Mouse (Mus musculus): ENCODE results near the gene Gm3646. TPM values are rescaled to one million over a fixed set of nuclear protein-coding genes. Genes with fewer than 3 reads are reported as not detected.

Gm3646 gene
- polyA plus RNA-seq, 1 experiment = not detected

DNA sequence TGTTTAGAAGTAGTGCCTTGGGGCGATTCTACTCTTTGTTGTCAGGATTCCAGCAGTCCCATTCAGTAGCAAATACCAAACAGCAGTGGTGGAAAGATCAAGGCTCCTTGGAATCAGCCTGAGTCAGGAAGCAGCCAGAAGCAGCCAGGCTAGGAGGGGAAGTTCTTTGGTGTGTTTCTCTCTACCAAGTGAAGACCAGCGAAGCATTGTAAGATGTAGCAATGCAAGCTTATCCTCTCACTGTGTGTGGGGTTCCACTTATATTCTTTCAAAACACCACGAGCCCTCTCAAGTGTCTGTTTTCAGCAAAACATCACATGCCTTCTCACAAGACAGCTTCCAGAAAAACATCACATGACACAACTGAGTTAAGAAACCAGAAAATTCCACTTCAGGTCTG lies 8.4 kb downstream of the Gm3646 start:
- TF ChIP-seq CTCF (IDR thresholded peaks at IDR 0.05; ENCODE audit: low read depth, low read length) = no peak
- no peaks in the 10 kb centered on the region for H3K4me1 ChIP-seq (ENCODE audit: control insufficient read depth, insufficient read depth, low read length)
- H3K27ac ChIP-seq (ENCODE audit: insufficient read depth, low read depth, low read length) = peak overlapping the region; percentile 78
- no peak overlapping the region for H3K4me3 ChIP-seq (ENCODE audit: insufficient read depth, low read length)

DNA sequence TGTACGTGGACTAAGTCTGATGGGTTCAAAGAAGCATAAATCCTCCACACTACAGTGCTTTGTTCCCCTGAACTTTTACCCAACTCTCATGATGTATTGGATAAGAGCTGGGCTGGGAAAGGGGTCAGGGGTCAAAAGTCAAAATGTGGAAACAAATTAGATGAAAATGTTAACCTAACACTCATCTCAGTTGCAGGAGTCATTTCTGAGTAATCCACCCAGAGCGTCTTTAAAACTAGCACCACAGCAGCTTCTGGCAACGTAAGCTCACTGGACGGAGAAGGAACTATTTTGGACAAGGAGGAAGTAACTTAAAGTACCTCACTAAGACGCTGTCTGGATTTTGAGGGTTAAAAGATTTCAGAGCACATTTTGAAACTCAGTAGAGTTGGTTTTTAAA lies 20.5 kb downstream of the Gm3646 start:
- H3K4me1 ChIP-seq (ENCODE audit: control insufficient read depth, insufficient read depth, low read length) = peaks cover 23% of the 10 kb centered on the region
- H3K4me3 ChIP-seq (ENCODE audit: insufficient read depth, low read length) = no peak overlapping the region
- peak overlapping the region; percentile 73 for H3K27ac ChIP-seq (ENCODE audit: insufficient read depth, low read depth, low read length)
- TF ChIP-seq CTCF (IDR thresholded peaks at IDR 0.05; ENCODE audit: low read depth, low read length) = no peak
- no peak for TF ChIP-seq POLR2A (IDR thresholded peaks at IDR 0.05; ENCODE audit: borderline replicate concordance, low read depth, low read length)

GRCm38 (mm10) chr1:39781835-39782234 lies 23.3 kb downstream of the Gm3646 start:
- TF ChIP-seq CTCF (IDR thresholded peaks at IDR 0.05; ENCODE audit: low read depth, low read length) (no peak), POLR2A (IDR thresholded peaks at IDR 0.05; ENCODE audit: borderline replicate concordance, low read depth, low read length) (no peak)
- Histone ChIP-seq H3K4me3 (ENCODE audit: insufficient read depth, low read length) (no peak overlapping the region), H3K4me1 (ENCODE audit: control insufficient read depth, insufficient read depth, low read length) (peaks cover 30% of the 10 kb centered on the region), H3K27ac (ENCODE audit: insufficient read depth, low read depth, low read length) (no peak overlapping the region)

DNA sequence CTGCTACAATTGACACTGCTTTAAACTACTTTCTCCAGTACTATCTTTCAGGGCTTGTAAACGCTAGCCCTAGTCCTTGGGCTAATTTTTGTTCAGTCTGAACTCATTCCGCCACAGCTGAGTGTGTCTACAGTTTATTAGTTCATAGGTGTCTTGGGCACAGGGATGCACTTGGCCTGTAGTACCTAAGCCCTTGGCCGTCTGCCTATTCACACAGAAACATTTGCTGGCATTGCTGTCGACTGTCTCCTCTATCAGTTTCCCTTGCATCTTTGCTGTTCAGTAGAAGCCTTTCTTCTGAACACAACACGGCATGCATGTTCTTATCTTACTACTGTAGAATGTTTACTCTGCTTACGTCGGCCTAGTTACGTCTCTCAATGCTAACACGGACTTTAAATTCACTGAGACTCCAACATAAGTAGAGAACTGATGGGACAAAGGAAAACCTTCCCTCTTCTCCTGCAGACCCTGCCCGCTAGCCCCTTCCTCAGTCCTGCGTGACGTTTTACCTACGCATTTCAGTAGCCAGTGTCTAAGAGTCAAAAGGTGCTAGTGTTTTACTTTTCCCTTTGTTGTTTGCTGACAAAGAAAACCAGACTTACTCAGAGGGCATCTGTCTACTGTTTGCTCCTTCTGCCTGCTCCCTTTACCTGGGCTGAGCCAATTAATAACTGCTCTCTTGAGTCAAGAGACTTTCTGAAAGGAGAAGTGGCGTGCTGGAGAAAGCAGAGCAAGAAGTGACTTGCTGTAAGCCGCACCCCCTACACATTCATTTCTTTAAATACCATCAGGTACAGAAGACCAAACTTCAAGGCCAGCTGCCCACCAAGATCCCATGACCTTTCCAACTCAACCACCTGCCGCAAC lies 25.8 kb downstream of the Gm3646 start:
- H3K4me1 ChIP-seq (ENCODE audit: control insufficient read depth, insufficient read depth, low read length) = peaks cover 18% of the 10 kb centered on the region
- no peak for TF ChIP-seq CTCF (IDR thresholded peaks at IDR 0.05; ENCODE audit: low read depth, low read length)
- no peak for TF ChIP-seq POLR2A (IDR thresholded peaks at IDR 0.05; ENCODE audit: borderline replicate concordance, low read depth, low read length)
- no peak overlapping the region for H3K27ac ChIP-seq (ENCODE audit: insufficient read depth, low read depth, low read length)
- no peak overlapping the region for H3K4me3 ChIP-seq (ENCODE audit: insufficient read depth, low read length)

- peaks cover 8% of the 10 kb centered on the region for H3K4me1 ChIP-seq (ENCODE audit: control insufficient read depth, insufficient read depth, low read length)
- no peak overlapping the region for H3K27ac ChIP-seq (ENCODE audit: insufficient read depth, low read depth, low read length)
- no peak overlapping the region for H3K4me3 ChIP-seq (ENCODE audit: insufficient read depth, low read length)
- TF ChIP-seq POLR2A (IDR thresholded peaks at IDR 0.05; ENCODE audit: borderline replicate concordance, low read depth, low read length) (no peak), CTCF (IDR thresholded peaks at IDR 0.05; ENCODE audit: low read depth, low read length) (no peak)
Measured at GRCm38 (mm10) chr1:39773991-39774729, 31.0 kb downstream of the Gm3646 start.

DNA sequence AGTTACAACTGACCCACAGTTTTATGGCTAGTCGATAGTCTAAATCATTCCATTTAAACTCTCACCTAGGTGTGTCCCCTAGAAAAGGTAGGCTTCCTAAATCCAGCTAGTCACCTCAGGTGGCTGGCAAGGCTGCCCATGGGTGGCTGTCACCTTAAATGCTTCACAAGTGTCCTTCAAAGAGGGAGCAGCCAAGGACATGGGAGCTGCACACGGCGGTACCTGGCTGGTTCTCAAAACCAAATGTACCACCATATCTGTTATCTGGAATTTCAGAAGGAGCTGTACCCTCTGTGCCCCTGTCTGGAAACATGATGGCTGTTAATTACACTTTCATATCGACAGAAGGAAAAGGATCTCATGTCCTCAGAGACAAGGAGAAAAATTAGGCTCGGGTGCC lies 31.6 kb downstream of the Gm3646 start:
- TF ChIP-seq CTCF (IDR thresholded peaks at IDR 0.05; ENCODE audit: low read depth, low read length) (no peak), POLR2A (IDR thresholded peaks at IDR 0.05; ENCODE audit: borderline replicate concordance, low read depth, low read length) (no peak)
- Histone ChIP-seq H3K4me3 (ENCODE audit: insufficient read depth, low read length) (no peak overlapping the region), H3K4me1 (ENCODE audit: control insufficient read depth, insufficient read depth, low read length) (peaks cover 8% of the 10 kb centered on the region), H3K27ac (ENCODE audit: insufficient read depth, low read depth, low read length) (no peak overlapping the region)

DNA sequence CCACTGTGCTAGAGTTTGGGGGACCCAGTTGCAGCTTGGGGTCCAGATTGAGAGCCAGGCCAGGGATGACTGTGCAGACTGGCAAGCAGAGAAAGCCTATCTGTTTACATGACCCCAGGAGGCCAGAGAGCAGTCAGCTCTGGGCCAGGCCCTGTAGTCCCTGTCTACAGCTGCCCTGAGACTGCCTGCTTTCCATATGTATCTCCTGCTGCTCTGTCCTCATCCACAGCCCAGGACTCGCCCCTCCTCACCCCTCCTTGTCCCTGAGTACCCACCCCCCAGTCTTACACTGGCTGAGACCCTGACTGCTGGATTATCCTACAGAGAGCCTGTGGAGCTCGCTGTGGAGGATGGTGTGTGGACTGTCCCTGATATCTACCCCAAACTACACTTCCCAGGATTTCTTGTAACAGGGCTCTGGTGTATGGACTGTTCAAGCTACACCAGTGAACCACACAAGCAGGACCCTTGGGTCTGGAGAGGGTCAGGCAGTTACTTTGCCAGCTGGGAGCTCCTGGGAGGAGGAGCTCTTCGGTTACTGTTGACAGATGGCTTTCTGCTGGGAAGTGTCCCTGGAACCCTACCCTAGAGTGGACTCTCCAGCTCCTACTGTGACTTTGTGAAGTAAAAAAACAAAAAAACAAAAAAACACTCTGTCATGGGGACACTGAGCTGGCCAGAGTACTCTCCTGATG lies 32.6 kb downstream of the Gm3646 start:
- H3K4me1 ChIP-seq (ENCODE audit: control insufficient read depth, insufficient read depth, low read length) = peaks cover 7% of the 10 kb centered on the region
- no peak overlapping the region for H3K4me3 ChIP-seq (ENCODE audit: insufficient read depth, low read length)
- H3K27ac ChIP-seq (ENCODE audit: insufficient read depth, low read depth, low read length) = no peak overlapping the region
- no peak for TF ChIP-seq POLR2A (IDR thresholded peaks at IDR 0.05; ENCODE audit: borderline replicate concordance, low read depth, low read length)
- no peak for TF ChIP-seq CTCF (IDR thresholded peaks at IDR 0.05; ENCODE audit: low read depth, low read length)

DNA sequence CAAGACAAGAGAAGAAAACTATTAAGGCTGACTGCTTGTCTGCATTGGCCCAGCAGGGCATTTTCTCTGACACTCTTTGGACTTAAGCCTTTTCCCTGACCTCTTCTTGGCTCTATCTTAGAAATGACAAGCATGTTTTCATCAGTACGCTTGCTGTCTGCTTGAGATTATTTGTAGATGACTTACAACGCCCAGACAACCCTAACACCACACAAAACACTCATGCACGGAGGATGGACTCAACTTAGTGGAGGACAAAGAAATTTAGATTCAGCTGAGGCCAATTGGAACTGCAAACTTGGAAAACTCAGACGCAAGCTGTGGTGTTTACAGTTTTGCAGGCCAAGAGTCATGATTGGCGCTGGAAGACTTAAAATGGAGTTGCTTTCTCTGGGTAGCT lies 34.7 kb downstream of the Gm3646 start:
- H3K4me1 ChIP-seq (ENCODE audit: control insufficient read depth, insufficient read depth, low read length) = peaks cover 7% of the 10 kb centered on the region

DNA sequence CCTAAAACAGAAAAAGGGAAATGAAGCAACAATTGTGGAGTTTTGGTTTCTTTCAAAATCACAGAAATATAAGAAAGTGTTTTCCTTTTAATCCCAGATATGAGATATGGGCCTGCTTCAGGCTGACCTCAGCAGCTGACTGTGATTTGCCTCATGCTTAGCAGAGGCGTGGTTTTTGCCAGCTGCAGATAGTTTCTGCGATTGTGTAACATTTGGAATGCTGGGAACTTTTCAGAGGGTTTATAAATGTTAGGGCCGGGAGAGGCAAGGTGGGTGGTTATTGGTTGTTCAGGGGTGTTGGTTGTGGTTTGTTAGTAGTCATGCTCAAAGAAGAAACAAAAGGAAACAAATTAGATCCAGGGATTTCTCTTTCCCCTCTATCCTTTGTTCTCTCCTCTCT lies 37.1 kb downstream of the Gm3646 start:
- TF ChIP-seq CTCF (IDR thresholded peaks at IDR 0.05; ENCODE audit: low read depth, low read length) (no peak), POLR2A (IDR thresholded peaks at IDR 0.05; ENCODE audit: borderline replicate concordance, low read depth, low read length) (no peak)
- H3K4me1 ChIP-seq (ENCODE audit: control insufficient read depth, insufficient read depth, low read length) = peaks cover 7% of the 10 kb centered on the region
- no peak overlapping the region for H3K4me3 ChIP-seq (ENCODE audit: insufficient read depth, low read length)
- peak overlapping the region; percentile 52 for H3K27ac ChIP-seq (ENCODE audit: insufficient read depth, low read depth, low read length)

More for the DNA sequence above, 34.7 kb downstream of the Gm3646 start:
- Histone ChIP-seq H3K27ac (ENCODE audit: insufficient read depth, low read depth, low read length) (no peak overlapping the region), H3K4me3 (ENCODE audit: insufficient read depth, low read length) (no peak overlapping the region)
- TF ChIP-seq CTCF (IDR thresholded peaks at IDR 0.05; ENCODE audit: low read depth, low read length) = no peak
- no peak for TF ChIP-seq POLR2A (IDR thresholded peaks at IDR 0.05; ENCODE audit: borderline replicate concordance, low read depth, low read length)
